Mouse (Mus musculus) forebrain, embryonic 14.5 days (tissue): ENCODE measurements at regions not wholly inside any gene's neighbourhood (a gene's known extent, or its start where the extent isn't known, plus 50 kb on each side); places are given as distances from the start of the nearest gene placed in this dataset.

Source experiments
- ATAC-seq: fragments of 200-750 bp; cut with Nextera tagmentation; 2 replicates; pipeline ENCODE4 v1.8.0; 2017; ENCODE audit warnings: mild to moderate bottlenecking, moderate library complexity
- DNase-seq: peaks from one replicate; pipeline ENCODE4 v3.0.0-alpha.2; 2015; ENCODE audit warnings: low spot score
- H3K27ac ChIP-seq: fragments of 300-500 bp; sonication (generic); 2 replicates; pipeline ENCODE4 v1.5.1; 2014; ENCODE audit warnings: low read depth, mild to moderate bottlenecking, control low read depth, low read length, moderate library complexity
- H3K27me3 ChIP-seq: fragments of 300-500 bp; sonication (generic); replicated peaks from 2 replicates; pipeline ENCODE4 v1.6.1; 2014; ENCODE audit warnings: low read length, control low read depth, mixed read lengths; ENCODE audit not compliant: control insufficient read depth, insufficient read depth
- H3K36me3 ChIP-seq: fragments of 300-500 bp; sonication (generic); 2 replicates; pipeline ENCODE4 v1.6.1; 2014; ENCODE audit warnings: low read length, control low read depth; ENCODE audit not compliant: control insufficient read depth, insufficient read depth
- H3K4me1 ChIP-seq: fragments of 300-500 bp; sonication (generic); 2 replicates; pipeline ENCODE4 v1.6.1; 2014; ENCODE audit warnings: antibody characterized with exemption, low read length, control low read depth; ENCODE audit not compliant: control insufficient read depth, insufficient read depth
- H3K4me2 ChIP-seq: fragments of 300-500 bp; sonication (generic); 2 replicates; pipeline ENCODE4 v1.6.1; 2014; ENCODE audit warnings: mild to moderate bottlenecking, control low read depth, low read length
- H3K4me3 ChIP-seq: fragments of 300-500 bp; sonication (generic); 2 replicates; pipeline ENCODE4 v1.5.1; 2014; ENCODE audit warnings: low read depth, low read length, control low read depth
- H3K9ac ChIP-seq: fragments of 300-500 bp; sonication (generic); 2 replicates; pipeline ENCODE4 v1.6.1; 2014; ENCODE audit warnings: mild to moderate bottlenecking, low read length, control low read depth, moderate library complexity
- H3K9me3 ChIP-seq: fragments of 300-500 bp; sonication (generic); replicated peaks from 2 replicates; pipeline ENCODE4 v1.6.1; 2016; ENCODE audit warnings: low read length, control low read depth, mixed read lengths; ENCODE audit not compliant: control insufficient read depth
- WGBS: fragments of 180-500 bp; shearing (Covaris S2); extraction: QIAGEN DNeasy Blood & Tissue Kit; methylation state at CpG from one replicate; pipeline ENCODE4 v1.1.7; 2014; 5-methylcytosine and 5-hydroxymethylcytosine counted together

DNA sequence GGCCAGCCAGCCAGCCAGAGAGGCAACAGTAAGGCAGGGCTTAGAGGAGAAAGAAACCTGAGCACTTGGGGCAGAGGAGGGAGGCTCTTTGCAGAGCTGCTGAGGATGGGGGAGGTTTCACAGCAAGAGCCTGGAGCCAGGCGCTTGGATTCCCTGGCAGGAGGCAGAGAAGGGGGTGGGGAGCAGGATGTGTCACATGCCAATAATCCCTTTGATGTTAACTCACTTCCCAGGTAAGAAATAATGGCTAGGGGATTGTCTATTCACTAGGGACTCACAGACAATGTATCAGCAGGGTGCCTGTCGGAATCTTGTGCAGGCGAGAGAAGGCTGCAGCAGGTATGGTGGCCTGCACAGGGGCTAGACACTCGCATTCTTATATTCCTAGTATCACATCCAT is 67.8 kb upstream of the Gli3 start:
- peak; percentile 80 for ATAC-seq
- WGBS: 11% methylated on average over 4 of the region's 4 CpGs
- Histone ChIP-seq H3K4me2 (peak overlapping the region; percentile 23; the same call in 1 of the 2 replicates), H3K27me3 (no peaks in the 10 kb centered on the region), H3K27ac (no peak overlapping the region), H3K36me3 (no peaks in the 10 kb centered on the region), H3K4me1 (peaks cover 6% of the 10 kb centered on the region; the same call in 1 of the 2 replicates), H3K9ac (no peak overlapping the region), H3K9me3 (no peaks in the 10 kb centered on the region), H3K4me3 (no peak overlapping the region)
- peak; percentile 45 for DNase-seq

DNA sequence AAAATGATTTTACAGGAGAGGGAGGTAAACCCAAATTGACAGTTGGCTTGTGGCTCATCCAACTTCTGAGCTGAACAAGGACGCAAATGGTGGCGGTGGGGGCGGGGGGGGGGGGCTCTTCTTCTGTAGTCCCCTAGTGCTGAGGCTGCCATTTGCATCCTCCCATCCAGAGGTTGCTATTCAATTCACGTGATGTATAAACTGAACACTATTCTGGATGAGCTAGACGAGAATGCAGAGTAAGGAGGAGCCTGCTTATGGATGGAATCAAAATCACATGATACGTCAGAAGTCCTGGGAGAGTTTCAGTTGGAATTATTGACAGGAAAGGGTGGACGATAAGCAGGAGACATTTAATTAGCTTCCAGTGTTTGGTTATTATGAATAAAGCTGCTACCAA is 67.3 kb upstream of the Gli3 start:
- peak overlapping the region; percentile 23; the same call in 1 of the 2 replicates for H3K4me2 ChIP-seq
- WGBS: 8% methylated on average over 7 of the region's 7 CpGs
- H3K9ac ChIP-seq: no peak overlapping the region
- H3K9me3 ChIP-seq: no peaks in the 10 kb centered on the region
- no peak for DNase-seq
- ATAC-seq: peak; percentile 71; the same call in 1 of the 2 replicates
- H3K27me3 ChIP-seq: no peaks in the 10 kb centered on the region
- H3K27ac ChIP-seq: no peak overlapping the region
- peaks cover 6% of the 10 kb centered on the region; the same call in 1 of the 2 replicates for H3K4me1 ChIP-seq
- H3K4me3 ChIP-seq: no peak overlapping the region
- H3K36me3 ChIP-seq: no peaks in the 10 kb centered on the region

DNA sequence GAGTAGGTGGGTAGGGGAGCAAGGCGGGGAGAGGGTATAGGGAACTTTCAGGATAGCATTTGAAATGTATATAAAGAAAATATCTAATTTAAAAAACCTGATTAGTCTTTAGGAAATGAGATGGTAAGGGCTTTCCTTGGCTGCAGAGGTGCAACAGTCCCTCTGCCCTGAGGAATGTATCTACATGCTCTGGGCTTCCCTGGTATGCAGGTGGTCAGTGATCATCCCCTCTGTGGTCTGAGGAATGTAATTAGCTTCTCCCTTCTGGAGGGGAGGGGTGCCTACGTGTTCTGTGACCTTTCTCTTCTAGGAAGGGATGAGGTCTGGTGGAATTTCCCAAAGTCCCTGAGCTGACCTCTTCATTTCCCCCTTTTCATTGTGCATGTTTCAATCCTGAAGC is 64.4 kb upstream of the Gli3 start:
- no peaks in the 10 kb centered on the region for H3K27me3 ChIP-seq
- H3K36me3 ChIP-seq: no peaks in the 10 kb centered on the region
- 74% methylated on average over 2 of the region's 2 CpGs for WGBS
- no peak overlapping the region for H3K4me2 ChIP-seq
- H3K27ac ChIP-seq: no peak overlapping the region
- DNase-seq (no peak), ATAC-seq (no peak)
- H3K9ac ChIP-seq: no peak overlapping the region
- H3K9me3 ChIP-seq: no peaks in the 10 kb centered on the region
- H3K4me1 ChIP-seq: peaks cover 6% of the 10 kb centered on the region; the same call in 1 of the 2 replicates
- H3K4me3 ChIP-seq: no peak overlapping the region
